1 mouse cellular context compared by ENCODE assay signal in the genomic region with DNA sequence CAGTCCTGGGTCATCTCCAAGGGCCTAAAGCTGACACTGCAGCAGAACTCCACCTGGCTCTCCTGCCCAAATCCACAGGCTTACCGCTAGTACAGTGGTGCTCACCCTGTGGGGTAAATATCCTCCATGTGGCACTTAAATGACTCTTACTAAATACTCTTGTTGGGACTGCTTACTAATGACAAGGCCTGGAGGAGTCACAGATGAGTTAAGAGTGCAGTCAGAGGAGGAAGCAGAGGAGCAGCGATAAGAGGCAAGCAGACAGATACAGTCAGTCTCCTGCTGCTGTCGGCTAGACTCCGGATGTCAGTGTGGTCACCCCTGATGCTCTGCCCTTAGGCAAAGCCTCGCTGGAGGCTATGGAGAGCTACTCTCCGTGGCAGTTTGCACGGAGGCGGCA.
TF ChIP-seq lines count a peak whose summit lies in the region.

No protein-coding gene starts in this region.

TF ChIP-seq in MEL, 35 proteins besides CTCF, POLR2A, EP300 and RAD21 (continued from another document):
- 0 out of 2 replicates have a peak, but pooled peaks have one; percentile 9 for TF ChIP-seq ZNF384 (IDR thresholded peaks at IDR 0.05; ENCODE audit: low read depth, low read length)
- no peak for TF ChIP-seq CHD1 (IDR thresholded peaks at IDR 0.05; ENCODE audit: low read depth, low read length)
- TF ChIP-seq SMC3 (IDR thresholded peaks at IDR 0.05; ENCODE audit: low read depth, low read length): no peak
- no peak for TF ChIP-seq USF1 (IDR thresholded peaks at IDR 0.05; ENCODE audit: low read depth, low read length)
- TF ChIP-seq MYB (IDR thresholded peaks at IDR 0.05; ENCODE audit: low read depth, low read length): peak; percentile 22; the same call in 1 of the 2 replicates
- no peak for TF ChIP-seq NELFE (IDR thresholded peaks at IDR 0.05; ENCODE audit: low read depth, low read length)
- TF ChIP-seq MAX (IDR thresholded peaks at IDR 0.05; ENCODE audit: low read length): peak; percentile 68
- peak; percentile 53; the same call in 1 of the 2 replicates for TF ChIP-seq POLR2AphosphoS2 (IDR thresholded peaks at IDR 0.05; ENCODE audit: low read length)
- TF ChIP-seq HCFC1 (IDR thresholded peaks at IDR 0.05; ENCODE audit: low read depth, low read length): 0 out of 2 replicates have a peak, but pooled peaks have one; percentile 27
- TF ChIP-seq MYC (IDR thresholded peaks at IDR 0.05; ENCODE audit: low read depth, low read length): peak; percentile 58; the same call in 1 of the 2 replicates
